Mouse (Mus musculus): ENCODE measurements around the gene Vax2. TPM values are rescaled to one million over a fixed set of nuclear protein-coding genes. Genes with fewer than 3 reads are reported as not detected.

Vax2 gene
- polyA plus RNA-seq, 1 experiment, result not detected

- TF ChIP-seq POLR2A (IDR thresholded peaks at IDR 0.05; ENCODE audit: borderline replicate concordance, control insufficient read depth, low read depth, low read length), result no peak
- peak; percentile 55 for TF ChIP-seq CTCF (IDR thresholded peaks at IDR 0.05; ENCODE audit: control insufficient read depth, insufficient read depth, low read length)
- 2% methylated on average over 9 of the region's 9 CpGs for WGBS
- Histone ChIP-seq H3K4me3 (replicated peaks; ENCODE audit: control insufficient read depth, low read depth, low read length) (no peak overlapping the region), H3K4me1 (ENCODE audit: control insufficient read depth, insufficient read depth, low read length) (no peaks in the 10 kb centered on the region), H3K27ac (ENCODE audit: control insufficient read depth, insufficient read depth, low read depth, low read length, poor library complexity) (no peak overlapping the region)
These were observed 17.2 kb upstream of the Vax2 start for GRCm38 (mm10) chr6:83693835-83694234.

- WGBS, result 15% methylated on average over 3 of the region's 3 CpGs
These were observed 15.3 kb upstream of the Vax2 start for GRCm38 (mm10) chr6:83695731-83696130.

GRCm38 (mm10) chr6:83696684-83697083 lies 14.4 kb upstream of the Vax2 start:
- no peak for TF ChIP-seq POLR2A (IDR thresholded peaks at IDR 0.05; ENCODE audit: borderline replicate concordance, control insufficient read depth, low read depth, low read length)
- TF ChIP-seq CTCF (IDR thresholded peaks at IDR 0.05; ENCODE audit: control insufficient read depth, insufficient read depth, low read length), result no peak
- Histone ChIP-seq H3K4me1 (ENCODE audit: control insufficient read depth, insufficient read depth, low read length) (no peaks in the 10 kb centered on the region), H3K4me3 (replicated peaks; ENCODE audit: control insufficient read depth, low read depth, low read length) (no peak overlapping the region), H3K27ac (ENCODE audit: control insufficient read depth, insufficient read depth, low read depth, low read length, poor library complexity) (no peak overlapping the region)
- 2% methylated on average over 7 of the region's 7 CpGs for WGBS

More at GRCm38 (mm10) chr6:83695731-83696130, 15.3 kb upstream of the Vax2 start:
- H3K4me3 ChIP-seq (replicated peaks; ENCODE audit: control insufficient read depth, low read depth, low read length), result no peak overlapping the region
- no peak for TF ChIP-seq POLR2A (IDR thresholded peaks at IDR 0.05; ENCODE audit: borderline replicate concordance, control insufficient read depth, low read depth, low read length)
- no peak for TF ChIP-seq CTCF (IDR thresholded peaks at IDR 0.05; ENCODE audit: control insufficient read depth, insufficient read depth, low read length)
- H3K4me1 ChIP-seq (ENCODE audit: control insufficient read depth, insufficient read depth, low read length), result no peaks in the 10 kb centered on the region
- no peak overlapping the region for H3K27ac ChIP-seq (ENCODE audit: control insufficient read depth, insufficient read depth, low read depth, low read length, poor library complexity)

GRCm38 (mm10) chr6:83697932-83698331 lies 13.1 kb upstream of the Vax2 start:
- Histone ChIP-seq H3K27ac (ENCODE audit: control insufficient read depth, insufficient read depth, low read depth, low read length, poor library complexity) (no peak overlapping the region), H3K4me1 (ENCODE audit: control insufficient read depth, insufficient read depth, low read length) (no peaks in the 10 kb centered on the region), H3K4me3 (replicated peaks; ENCODE audit: control insufficient read depth, low read depth, low read length) (no peak overlapping the region)
- TF ChIP-seq POLR2A (IDR thresholded peaks at IDR 0.05; ENCODE audit: borderline replicate concordance, control insufficient read depth, low read depth, low read length) (no peak), CTCF (IDR thresholded peaks at IDR 0.05; ENCODE audit: control insufficient read depth, insufficient read depth, low read length) (no peak)
- 7% methylated on average over 8 of the region's 8 CpGs for WGBS

GRCm38 (mm10) chr6:83699971-83700370 lies 11.1 kb upstream of the Vax2 start:
- WGBS, result 7% methylated on average over 5 of the region's 5 CpGs
- no peaks in the 10 kb centered on the region for H3K4me1 ChIP-seq (ENCODE audit: control insufficient read depth, insufficient read depth, low read length)
- no peak overlapping the region for H3K27ac ChIP-seq (ENCODE audit: control insufficient read depth, insufficient read depth, low read depth, low read length, poor library complexity)
- no peak overlapping the region for H3K4me3 ChIP-seq (replicated peaks; ENCODE audit: control insufficient read depth, low read depth, low read length)
- TF ChIP-seq CTCF (IDR thresholded peaks at IDR 0.05; ENCODE audit: control insufficient read depth, insufficient read depth, low read length) (no peak), POLR2A (IDR thresholded peaks at IDR 0.05; ENCODE audit: borderline replicate concordance, control insufficient read depth, low read depth, low read length) (no peak)

- 4% methylated on average over 11 of the region's 11 CpGs for WGBS
- H3K4me1 ChIP-seq (ENCODE audit: control insufficient read depth, insufficient read depth, low read length), result no peaks in the 10 kb centered on the region
- H3K4me3 ChIP-seq (replicated peaks; ENCODE audit: control insufficient read depth, low read depth, low read length), result no peak overlapping the region
- TF ChIP-seq CTCF (IDR thresholded peaks at IDR 0.05; ENCODE audit: control insufficient read depth, insufficient read depth, low read length) (no peak), POLR2A (IDR thresholded peaks at IDR 0.05; ENCODE audit: borderline replicate concordance, control insufficient read depth, low read depth, low read length) (no peak)
- H3K27ac ChIP-seq (ENCODE audit: control insufficient read depth, insufficient read depth, low read depth, low read length, poor library complexity), result no peak overlapping the region
These were observed 10.1 kb upstream of the Vax2 start for GRCm38 (mm10) chr6:83701001-83701400.

GRCm38 (mm10) chr6:83702146-83702999 lies 8.7 kb upstream of the Vax2 start:
- Histone ChIP-seq H3K4me1 (ENCODE audit: control insufficient read depth, insufficient read depth, low read length) (no peaks in the 10 kb centered on the region), H3K4me3 (replicated peaks; ENCODE audit: control insufficient read depth, low read depth, low read length) (no peak overlapping the region), H3K27ac (ENCODE audit: control insufficient read depth, insufficient read depth, low read depth, low read length, poor library complexity) (no peak overlapping the region)
- TF ChIP-seq CTCF (IDR thresholded peaks at IDR 0.05; ENCODE audit: control insufficient read depth, insufficient read depth, low read length) (no peak), POLR2A (IDR thresholded peaks at IDR 0.05; ENCODE audit: borderline replicate concordance, control insufficient read depth, low read depth, low read length) (no peak)
- WGBS, result 5% methylated on average over 53 of the region's 53 CpGs

- no peak overlapping the region for H3K27ac ChIP-seq (ENCODE audit: control insufficient read depth, insufficient read depth, low read depth, low read length, poor library complexity)
- TF ChIP-seq CTCF (IDR thresholded peaks at IDR 0.05; ENCODE audit: control insufficient read depth, insufficient read depth, low read length) (no peak), POLR2A (IDR thresholded peaks at IDR 0.05; ENCODE audit: borderline replicate concordance, control insufficient read depth, low read depth, low read length) (no peak)
- H3K4me1 ChIP-seq (ENCODE audit: control insufficient read depth, insufficient read depth, low read length), result no peaks in the 10 kb centered on the region
- H3K4me3 ChIP-seq (replicated peaks; ENCODE audit: control insufficient read depth, low read depth, low read length), result no peak overlapping the region
- WGBS, result 3% methylated on average over 27 of the region's 27 CpGs
These were observed 7.9 kb upstream of the Vax2 start for GRCm38 (mm10) chr6:83703000-83703721.
